Mouse (Mus musculus) CH12.LX (cell line): ENCODE data around the gene Eif2d. TPM values are rescaled to one million over a fixed set of nuclear protein-coding genes. Genes with fewer than 3 reads are reported as not detected.
"Not testable (repeated sequence)": the region's sequence is repeated elsewhere in the genome, so short reads cannot be mapped to it uniquely, and the experiment has no call there.

Source experiments
- DNase-seq: peaks from one replicate; pipeline ENCODE4 v3.0.0-alpha.2; 2013; ENCODE audit errors: extremely low read depth
- H3K27ac ChIP-seq: 2 replicates; pipeline ENCODE4 v1.5.1; 2012; ENCODE audit warnings: low read depth, mild to moderate bottlenecking, control low read depth, moderate library complexity; ENCODE audit not compliant: insufficient read depth
- H3K27me3 ChIP-seq: replicated peaks from 2 replicates; pipeline ENCODE3; 2012; ENCODE audit warnings: inconsistent platforms
- H3K36me3 ChIP-seq, 2 experiments: replicated peaks in 1 of 2; 2 replicates each; pipeline versions ENCODE3 to v1.6.1; 2012; ENCODE audit warnings: inconsistent platforms in 1 of 2, low read length in 1 of 2, mild to moderate bottlenecking in 1 of 2, mixed read lengths in 1 of 2, moderate library complexity in 1 of 2; ENCODE audit not compliant: control insufficient read depth in 1 of 2, insufficient read depth in 1 of 2
- H3K4me1 ChIP-seq, 2 experiments: 2 replicates each; pipeline ENCODE4 v1.6.1; 2012; ENCODE audit warnings: inconsistent platforms in 1 of 2, moderate library complexity in 1 of 2; ENCODE audit not compliant: insufficient read depth in 2 of 2, control insufficient read depth in 1 of 2
- H3K4me2 ChIP-seq: 2 replicates; pipeline ENCODE4 v1.6.1; 2012; ENCODE audit warnings: low read depth, mild to moderate bottlenecking, control low read depth; ENCODE audit not compliant: poor library complexity, insufficient read depth, severe bottlenecking
- H3K4me3 ChIP-seq, 3 experiments: fragments of 150-350 bp in 1 of 3; sonication (generic) in 1 of 3; replicated peaks in 1 of 3; 2 replicates each; pipeline versions ENCODE3 to v1.5.1; 2011 to 2012; ENCODE audit warnings: low read depth in 2 of 3, low read length in 2 of 3, mild to moderate bottlenecking in 2 of 3, moderate library complexity in 2 of 3, control low read depth in 1 of 3, improper control_type of control experiment in 1 of 3, inconsistent platforms in 1 of 3, mixed read lengths in 1 of 3; ENCODE audit not compliant: poor library complexity in 1 of 3
- H3K79me2 ChIP-seq: replicated peaks from 2 replicates; pipeline ENCODE4 v1.6.1; 2012; ENCODE audit warnings: mild to moderate bottlenecking, moderate library complexity; ENCODE audit not compliant: control insufficient read depth, poor library complexity, insufficient read depth, severe bottlenecking; ENCODE audit errors: extremely low read depth
- H3K9ac ChIP-seq: 2 replicates; pipeline ENCODE4 v1.6.1; 2012; ENCODE audit warnings: low read depth, mild to moderate bottlenecking, control low read depth, moderate library complexity; ENCODE audit not compliant: insufficient read depth
- H3K9me3 ChIP-seq: replicated peaks from 2 replicates; pipeline ENCODE3; 2012; ENCODE audit warnings: low read length, inconsistent platforms, mixed read lengths
- EP300 ChIP-seq: IDR thresholded peaks from 2 replicates; pipeline ENCODE4 v1.6.1; 2011; ENCODE audit warnings: low read length, improper control_type of control experiment
- GABPA ChIP-seq: IDR thresholded peaks from 2 replicates; pipeline ENCODE4 v1.6.1; 2012; ENCODE audit warnings: low read depth, low read length, improper control_type of control experiment, inconsistent platforms; ENCODE audit not compliant: insufficient replicate concordance
- HCFC1 ChIP-seq: IDR thresholded peaks from 2 replicates; pipeline ENCODE4 v1.6.1; 2012; ENCODE audit warnings: low read depth, mild to moderate bottlenecking, inconsistent platforms, low read length, improper control_type of control experiment
- JUN ChIP-seq: IDR thresholded peaks from 2 replicates; pipeline ENCODE4 v1.6.1; 2011; ENCODE audit warnings: low read depth, mild to moderate bottlenecking, low read length, improper control_type of control experiment, moderate library complexity; ENCODE audit not compliant: insufficient read depth
- KAT2A ChIP-seq: IDR thresholded peaks from 2 replicates; pipeline ENCODE4 v1.6.1; 2012; ENCODE audit warnings: low read length, improper control_type of control experiment, inconsistent platforms; ENCODE audit not compliant: insufficient replicate concordance
- MAFK ChIP-seq: IDR thresholded peaks from 2 replicates; pipeline ENCODE4 v1.6.1; 2011; ENCODE audit warnings: low read length, improper control_type of control experiment; ENCODE audit not compliant: insufficient replicate concordance
- MXI1 ChIP-seq: IDR thresholded peaks from 2 replicates; pipeline ENCODE4 v1.6.1; 2011; ENCODE audit warnings: mild to moderate bottlenecking, low read depth, low read length, improper control_type of control experiment
- MYC ChIP-seq: IDR thresholded peaks from 2 replicates; pipeline ENCODE4 v1.6.1; 2011; ENCODE audit warnings: low read depth, mild to moderate bottlenecking, improper control_type of control experiment, low read length
- NELFE ChIP-seq: IDR thresholded peaks from 2 replicates; pipeline ENCODE4 v1.6.1; 2011; ENCODE audit warnings: low read depth, low read length, improper control_type of control experiment
- PAX5 ChIP-seq: IDR thresholded peaks from 2 replicates; pipeline ENCODE4 v1.6.1; 2012; ENCODE audit warnings: low read length, inconsistent platforms, mixed read lengths
- RAD21 ChIP-seq: IDR thresholded peaks from 2 replicates; pipeline ENCODE4 v1.6.1; 2011; ENCODE audit warnings: low read depth, mild to moderate bottlenecking, low read length, improper control_type of control experiment, moderate library complexity
- TBP ChIP-seq: conservative IDR thresholded peaks from 2 replicates; pipeline ENCODE4 v1.6.1; 2011; ENCODE audit warnings: low read depth, low read length, improper control_type of control experiment
- USF1 ChIP-seq: IDR thresholded peaks from 2 replicates; pipeline ENCODE4 v1.6.1; 2014; ENCODE audit warnings: low read depth, mild to moderate bottlenecking, inconsistent platforms, low read length, improper control_type of control experiment
- USF2 ChIP-seq: conservative IDR thresholded peaks from 2 replicates; pipeline ENCODE4 v1.6.1; 2011; ENCODE audit warnings: low read depth, low read length, improper control_type of control experiment
- ZKSCAN1 ChIP-seq: IDR thresholded peaks from 2 replicates; pipeline ENCODE4 v1.6.1; 2012; ENCODE audit warnings: low read depth, inconsistent platforms, low read length, improper control_type of control experiment, borderline replicate concordance
- ZMIZ1 ChIP-seq: IDR thresholded peaks from 2 replicates; pipeline ENCODE4 v1.6.1; 2012; ENCODE audit warnings: low read depth, mild to moderate bottlenecking, inconsistent platforms, low read length, improper control_type of control experiment
- dilution Hi-C: fragments of 300-500 bp; cut with MboI; formaldehyde crosslinking; loops from 2 replicates; pipeline ENCODE4 v1.14.3; 2020; ENCODE audit warnings: low sequenced_read_pairs; ENCODE audit not compliant: extremely low pct_unique_long_range_greater_than_20kb, extremely low pct_ligation_motif_present
- in situ Hi-C: fragments of 300-500 bp; cut with MboI; formaldehyde crosslinking; loops from 3 replicates; pipeline ENCODE4 v1.14.3; 2019; ENCODE audit warnings: low sequenced_read_pairs, low pct_ligation_motif_present, low pct_unique_long_range_greater_than_20kb, mixed read lengths
- polyA plus RNA-seq: library from polyadenylated mRNA; unstranded; fragments of >175 nt; gene quantifications from 2 replicates; pipeline ENCODE4 v1.2.1, GENCODE M21; 2012; ENCODE audit warnings: low read depth; ENCODE audit not compliant: insufficient read length
- total RNA-seq, 2 experiments: library from RNA; depleted of rRNA; stranded (reverse); fragments of 300-350 nt in 1 of 2; fragments of >200 nt in 1 of 2; gene quantifications; 2 replicates each; pipeline ENCODE4 v1.2.3; 2012 to 2014

Gene Eif2d
- total and polyA plus RNA-seq, 3 experiments = 46.9 to 57.2 (median 53.0) TPM

GRCm38 (mm10) chr1:131142472-131142871, 10.5 kb upstream of the Eif2d start:
- Histone ChIP-seq H3K27ac (no peak overlapping the region), H3K9me3 (peaks cover 2% of the 10 kb centered on the region), H3K79me2 (0 out of 2 replicates have a peak, but pooled peaks cover 6% of the 10 kb centered on the region), H3K4me2 (no peak overlapping the region), H3K9ac (no peak overlapping the region), H3K4me3 (no peak overlapping the region), H3K36me3 (no peaks in the 10 kb centered on the region), H3K27me3 (no peaks in the 10 kb centered on the region), H3K4me1 (peaks cover 17 to 54% of the 10 kb centered on the region in 2 experiments)
- TF ChIP-seq MXI1 (no peak), RAD21 (no peak), MAFK (no peak), JUN (no peak), MYC (no peak), GABPA (no peak), KAT2A (no peak), ZKSCAN1 (no peak), EP300 (no peak), NELFE (no peak), PAX5 (no peak), TBP (no peak), ZMIZ1 (no peak), USF2 (no peak), HCFC1 (no peak), USF1 (no peak)
- in situ Hi-C loops = no loop called here
- DNase-seq = no peak
- dilution Hi-C loops = no loop called here

- H3K4me2 ChIP-seq, DNase-seq, H3K36me3 ChIP-seq, dilution Hi-C loops, H3K27me3 ChIP-seq, H3K9ac ChIP-seq, H3K27ac ChIP-seq, H3K9me3 ChIP-seq, H3K79me2 ChIP-seq, H3K4me3 ChIP-seq, in situ Hi-C loops: not testable (repeated sequence)
- H3K4me1 ChIP-seq = peaks cover 19 to 49% of the 10 kb centered on the region in 2 experiments
Observed at GRCm38 (mm10) chr1:131145222-131145621, 7.8 kb upstream of the Eif2d start.
